In genomic region chr2:129065437-129066282, GRCm38 (mm10) we compare ENCODE assay signal across 8 mouse cellular contexts. TPM values are rescaled to one million over a fixed set of nuclear protein-coding genes. Genes with fewer than 3 reads are reported as not detected.
DNase-seq lines count a peak whose midpoint lies in the region; ATAC-seq and TF ChIP-seq lines count a peak whose summit lies in the region.

TSS of gene Ttl (plus strand) at chr2:129065942.

- DNase-seq in c-Kit-positive CD71-positive TER-119-negative erythroid progenitor cells, embryonic 14.5 days (ENCODE audit: low read depth): peak; percentile 50
- peak; percentile 90 for DNase-seq in forebrain, embryonic 11.5 days (ENCODE audit: low spot score)
- peak; percentile 88 for DNase-seq in kidney, postnatal 10 days
- peak; percentile 51 to 55 (median 53) for DNase-seq in liver, embryonic 14.5 days (ENCODE audit: low read depth in 3 of 3, low spot score in 3 of 3)
- peak; percentile 83 for DNase-seq in neural tube, embryonic 10.5 days (ENCODE audit: extremely low spot score, low spot score)

- peaks cover 40% of the 10 kb centered on the region for H3K4me1 ChIP-seq in E14TG2a.4 (replicated peaks; ENCODE audit: low read depth, low read length)
- H3K4me1 ChIP-seq in forebrain, embryonic 11.5 days (replicated peaks; ENCODE audit: control insufficient read depth, insufficient read depth, low read length): peaks cover 7% of the 10 kb centered on the region; the same call in 1 of the 2 replicates
- H3K4me1 ChIP-seq in heart, embryonic 15.5 days (replicated peaks): peaks cover 11% of the 10 kb centered on the region
- H3K4me1 ChIP-seq in liver, embryonic 14.5 days (replicated peaks; ENCODE audit: control insufficient read depth in 2 of 2, insufficient read depth in 2 of 2, low read length in 1 of 2): peaks cover 0 to 9% of the 10 kb centered on the region in 2 experiments; a peak in 2 of 4 replicates
- peaks cover 12% of the 10 kb centered on the region for H3K4me1 ChIP-seq in stomach, embryonic 14.5 days (ENCODE audit: control insufficient read depth, insufficient read depth, low read length)

- no peak for TF ChIP-seq EP300 in liver, embryonic 14.5 days (IDR thresholded peaks at IDR 0.05; ENCODE audit: low read depth)

- H3K9me3 ChIP-seq in E14TG2a.4 (ENCODE audit: low read length): peaks cover 6% of the 10 kb centered on the region
- H3K9me3 ChIP-seq in forebrain, embryonic 11.5 days (ENCODE audit: control insufficient read depth, low read length): no peaks in the 10 kb centered on the region
- H3K9me3 ChIP-seq in heart, embryonic 15.5 days (replicated peaks): no peaks in the 10 kb centered on the region
- H3K9me3 ChIP-seq in liver, embryonic 14.5 days (ENCODE audit: control insufficient read depth, low read length): no peaks in the 10 kb centered on the region
- no peaks in the 10 kb centered on the region for H3K9me3 ChIP-seq in stomach, embryonic 14.5 days (ENCODE audit: control insufficient read depth, low read depth, low read length)

- 0 out of 2 replicates have a peak, but pooled peaks cover 3% of the 10 kb centered on the region for H3K36me3 ChIP-seq in E14TG2a.4 (ENCODE audit: insufficient read depth, low read length)
- H3K36me3 ChIP-seq in forebrain, embryonic 11.5 days (ENCODE audit: control insufficient read depth, insufficient read depth, low read length): no peaks in the 10 kb centered on the region; the same call in 1 of the 2 replicates
- H3K36me3 ChIP-seq in heart, embryonic 15.5 days: peaks cover 6% of the 10 kb centered on the region
- H3K36me3 ChIP-seq in liver, embryonic 14.5 days (replicated peaks; ENCODE audit: control insufficient read depth, insufficient read depth, low read depth): no peaks in the 10 kb centered on the region
- H3K36me3 ChIP-seq in stomach, embryonic 14.5 days (ENCODE audit: control insufficient read depth, insufficient read depth, low read length): no peaks in the 10 kb centered on the region; the same call in none of the 2 replicates

- H3K4me2 ChIP-seq in forebrain, embryonic 11.5 days (ENCODE audit: low read depth, low read length, severe bottlenecking): peak within 1 kb of the TSS; percentile 88
- H3K4me2 ChIP-seq in heart, embryonic 15.5 days: peak within 1 kb of the TSS; percentile 85
- H3K4me2 ChIP-seq in liver, embryonic 14.5 days (ENCODE audit: low read depth): peak within 1 kb of the TSS; percentile 66
- peak within 1 kb of the TSS; percentile 68 for H3K4me2 ChIP-seq in stomach, embryonic 14.5 days (replicated peaks; ENCODE audit: low read depth, low read length)

- peak within 1 kb of the TSS; percentile 84 for H3K9ac ChIP-seq in forebrain, embryonic 11.5 days (ENCODE audit: low read length)
- H3K9ac ChIP-seq in heart, embryonic 15.5 days: peak within 1 kb of the TSS; percentile 87
- peak within 1 kb of the TSS; percentile 19 for H3K9ac ChIP-seq in liver, embryonic 14.5 days (replicated peaks)
- H3K9ac ChIP-seq in stomach, embryonic 14.5 days (replicated peaks; ENCODE audit: low read depth, low read length): peak within 1 kb of the TSS; percentile 66

- 1% methylated on average over 62 of the region's 62 CpGs for WGBS in forebrain, embryonic 11.5 days
- WGBS in heart, embryonic 15.5 days: 2% methylated on average over 62 of the region's 62 CpGs
- WGBS in liver, embryonic 14.5 days (ENCODE audit: insufficient replicate concordance): 2% methylated on average over 62 of the region's 62 CpGs
- 3% methylated on average over 62 of the region's 62 CpGs for WGBS in stomach, embryonic 14.5 days

- peak within 1 kb of the TSS; percentile 94 for H3K4me3 ChIP-seq in E14TG2a.4 (replicated peaks; ENCODE audit: low read length)
- H3K4me3 ChIP-seq in forebrain, embryonic 11.5 days (ENCODE audit: low read depth, low read length): peak within 1 kb of the TSS; percentile 82
- peak within 1 kb of the TSS; percentile 90 for H3K4me3 ChIP-seq in heart, embryonic 15.5 days
- H3K4me3 ChIP-seq in liver, embryonic 14.5 days (ENCODE audit: insufficient read depth in 1 of 2, low read depth in 2 of 2, low read length in 2 of 2): peak within 1 kb of the TSS; percentile 59 to 75
- H3K4me3 ChIP-seq in stomach, embryonic 14.5 days (ENCODE audit: low read depth, low read length): peak within 1 kb of the TSS; percentile 80

- no peak for TF ChIP-seq CTCF in E14TG2a.4 (conservative IDR thresholded peaks at IDR 0.05; ENCODE audit: low read length)
- TF ChIP-seq CTCF in liver, embryonic 14.5 days (IDR thresholded peaks at IDR 0.05; ENCODE audit: low read depth): no peak

- H3K27me3 ChIP-seq in E14TG2a.4 (ENCODE audit: insufficient read depth, low read length): no peaks in the 10 kb centered on the region
- no peaks in the 10 kb centered on the region for H3K27me3 ChIP-seq in forebrain, embryonic 11.5 days (ENCODE audit: control insufficient read depth, insufficient read depth, low read length)
- no peaks in the 10 kb centered on the region for H3K27me3 ChIP-seq in heart, embryonic 15.5 days
- no peaks in the 10 kb centered on the region; the same call in 1 of the 2 replicates for H3K27me3 ChIP-seq in liver, embryonic 14.5 days (ENCODE audit: control insufficient read depth, insufficient read depth, low read length)
- H3K27me3 ChIP-seq in stomach, embryonic 14.5 days (ENCODE audit: control insufficient read depth, insufficient read depth, low read length): no peaks in the 10 kb centered on the region

- H3K27ac ChIP-seq in forebrain, embryonic 11.5 days (ENCODE audit: low read depth, low read length): no peak within 1 kb of the TSS
- peak within 1 kb of the TSS; percentile 67 for H3K27ac ChIP-seq in heart, embryonic 15.5 days
- no peak within 1 kb of the TSS for H3K27ac ChIP-seq in liver, embryonic 14.5 days
- H3K27ac ChIP-seq in stomach, embryonic 14.5 days (ENCODE audit: low read length): peak within 1 kb of the TSS; percentile 56; the same call in 1 of the 2 replicates

- ATAC-seq in forebrain, embryonic 11.5 days (replicated peaks; ENCODE audit: low FRiP score): peak; percentile 94
- peak; percentile 95 for ATAC-seq in heart, embryonic 15.5 days (replicated peaks; ENCODE audit: insufficient number of reproducible peaks, insufficient read depth, low FRiP score, low read depth)
- peak; percentile 92 for ATAC-seq in liver, embryonic 14.5 days (ENCODE audit: insufficient read depth)
- peak; percentile 88 for ATAC-seq in stomach, embryonic 14.5 days (ENCODE audit: insufficient number of reproducible peaks, insufficient read depth, low FRiP score, low read depth)

RNA-seq across cellular contexts. Expression of gene Ttl, which starts in this region (rescaled TPM):
- polyA plus RNA-seq in forebrain, embryonic 11.5 days (2014; fragmentation: Nextera tagmentation; extraction: Ambion mirVana): 16.7 and 16.8 TPM in 2 replicates
- 8.0 and 9.9 TPM in 2 replicates for polyA plus RNA-seq in heart, embryonic 15.5 days (2015; fragmentation: Nextera tagmentation; extraction: Ambion mirVana)
- polyA plus RNA-seq in liver, embryonic 14.5 days (2012; rRNA removed): 1.1 and 1.2 TPM in 2 replicates
- polyA plus RNA-seq in liver, embryonic 14.5 days (2014; fragmentation: Nextera tagmentation; extraction: Ambion mirVana): 1.5 TPM in 2 replicates
- polyA plus RNA-seq in stomach, embryonic 14.5 days (2014; fragmentation: Nextera tagmentation; extraction: Ambion mirVana): 22.2 and 24.8 TPM in 2 replicates

Comparison
In these comparisons a context has a peak if more than half of its experiments do, and no peak if none do; other contexts are left out.
1. H3K27ac ChIP-seq: peak in heart, embryonic 15.5 days (single experiment) and stomach, embryonic 14.5 days (single experiment); none in forebrain, embryonic 11.5 days (single experiment) and liver, embryonic 14.5 days (single experiment).
2. H3K9ac ChIP-seq: peak in every context shown above with its lines; median percentile 87 in heart, embryonic 15.5 days; 84 in forebrain, embryonic 11.5 days; 66 in stomach, embryonic 14.5 days; 19 in liver, embryonic 14.5 days.
3. Peak in every context shown above with its lines, with median percentiles within 50 percentile points of each other: H3K4me3 ChIP-seq, DNase-seq, ATAC-seq and H3K4me2 ChIP-seq.